Mouse (Mus musculus) layer of hippocampus, adult 6 months (tissue): ENCODE measurements around the gene 4933411K16Rik. TPM values are rescaled to one million over a fixed set of nuclear protein-coding genes. Genes with fewer than 3 reads are reported as not detected.

Experiments used
- long read RNA-seq, 2 experiments: library from polyadenylated mRNA; unstranded; transcript quantifications; one replicate each; pipeline ENCODE4 v2.0.0; 2019 to 2020
- polyA plus RNA-seq: library from polyadenylated mRNA; unstranded; fragments of <200 nt; fragmentation: Nextera tagmentation; gene quantifications from 2 replicates; pipeline ENCODE4 v1.2.3, GENCODE M21; 2021

Gene 4933411K16Rik
- polyA plus RNA-seq, result not detected in 2 replicates
- long read RNA-seq, experiment 1, result 0 reads
- long read RNA-seq, experiment 2, result 0 reads

GRCm38 (mm10) chr19:42051948-42052347 lies at the start of gene 4933411K16Rik:
TSS of gene 4933411K16Rik (plus strand) at chr19:42052248.

DNA sequence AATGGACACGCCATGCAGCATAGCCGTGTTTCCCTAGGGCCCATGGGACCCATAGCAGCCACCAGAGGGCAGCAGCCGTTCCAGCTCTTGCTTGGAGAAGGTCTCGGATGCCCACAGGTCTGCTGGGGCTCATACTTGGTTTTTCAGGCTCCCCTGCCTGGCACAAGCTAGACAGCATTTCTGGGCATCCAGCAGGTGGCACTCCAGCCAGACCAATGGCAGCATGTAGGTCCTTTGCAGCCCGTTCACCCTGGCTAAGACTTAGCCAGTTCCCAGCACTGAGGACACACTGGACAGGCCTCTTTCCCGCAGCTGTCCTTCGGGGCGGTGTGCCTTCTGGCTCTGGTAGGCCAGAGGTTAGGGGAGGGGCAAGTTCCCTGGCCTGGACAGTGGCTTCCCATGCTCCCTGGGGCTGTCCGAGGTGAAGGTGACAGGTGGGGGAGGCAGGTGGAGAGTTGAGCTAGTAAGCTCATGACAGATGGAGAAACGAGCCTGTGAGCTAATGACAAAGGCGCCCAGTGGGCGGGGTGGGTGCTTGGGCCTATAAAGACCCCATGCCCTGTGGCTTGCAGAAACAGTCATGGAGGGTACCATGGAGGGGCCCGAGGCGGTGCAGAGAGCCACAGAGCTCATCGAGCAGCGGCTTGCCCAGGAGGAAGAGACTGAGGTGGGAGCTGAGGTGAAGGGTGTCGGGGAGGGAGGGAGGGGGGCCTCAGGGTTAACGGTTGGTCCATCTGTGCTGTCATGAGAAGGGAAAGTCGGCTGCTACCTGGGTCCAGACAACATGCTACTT lies 16.4 kb upstream of the 4933411K16Rik start, which contains the start of gene Ankrd2:
Gene Ankrd2, plus strand, starts transcription at position 545 of the 793 bp plus-strand sequence.

DNA sequence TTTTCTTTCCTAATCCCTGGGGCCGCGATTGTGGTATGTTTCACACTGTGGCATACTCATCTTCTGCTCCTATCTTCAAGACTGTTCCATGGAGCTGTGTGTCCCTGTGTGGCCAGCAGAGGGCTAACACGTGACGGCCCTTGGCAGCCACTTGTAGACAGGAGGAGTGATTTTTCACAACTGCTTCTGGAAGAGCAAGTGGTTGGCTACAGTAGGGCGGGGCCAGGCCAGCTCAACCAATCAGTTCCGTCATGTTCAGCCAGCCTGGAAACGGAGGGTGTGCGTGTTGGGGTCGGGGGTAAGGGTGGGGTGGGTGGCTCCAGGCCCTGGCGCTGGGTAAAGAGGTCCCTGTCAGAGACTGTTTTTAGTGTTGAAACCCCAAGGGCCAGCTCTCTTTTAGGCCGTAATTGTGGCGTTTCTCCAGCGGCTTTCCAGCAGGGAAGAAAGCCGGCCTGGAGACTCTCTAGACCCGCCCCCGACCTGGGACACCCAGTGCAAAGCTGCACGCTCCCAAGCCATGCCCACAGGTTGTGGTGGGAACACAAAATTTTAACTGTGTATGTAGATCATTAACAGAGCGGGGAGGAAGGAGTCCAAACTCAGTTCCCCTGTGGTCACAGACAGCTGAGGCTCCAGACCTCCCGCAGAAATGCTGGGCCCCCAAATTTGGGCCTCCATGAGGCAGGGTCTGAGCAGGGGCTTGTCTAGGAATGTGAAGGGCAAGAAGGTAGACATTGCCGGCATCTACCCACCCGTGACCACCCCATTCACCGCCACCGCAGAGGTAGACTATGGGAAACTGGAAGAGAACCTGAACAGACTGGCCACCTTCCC lies 6.6 kb upstream of the 4933411K16Rik start, which contains the start of gene Hoga1:
Gene Hoga1, plus strand, starts transcription at position 342 of the 834 bp plus-strand sequence.

DNA sequence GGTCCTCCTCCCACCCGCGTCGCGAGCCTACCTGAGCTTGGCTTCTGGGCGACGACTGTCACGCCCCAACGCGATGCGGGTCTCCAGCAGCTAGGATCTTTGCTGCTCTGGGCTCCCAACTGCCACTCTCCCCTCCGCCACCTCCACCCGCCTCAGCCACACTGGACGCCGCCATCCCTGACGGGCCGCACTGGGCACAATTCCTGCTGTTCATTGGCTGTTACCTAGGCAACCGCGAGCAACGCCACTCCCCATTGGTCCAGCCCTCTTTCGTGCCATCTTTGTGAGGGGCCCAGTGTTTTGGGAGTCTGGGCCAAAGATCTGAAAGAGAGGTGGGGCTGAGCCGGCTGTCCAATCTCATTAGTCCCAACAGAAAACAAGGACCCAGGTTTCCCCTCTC lies 34.1 kb downstream of the 4933411K16Rik start, which contains the start of gene Morn4:
Gene Morn4, minus strand, starts transcription at position 192 of the 400 bp plus-strand sequence.

DNA sequence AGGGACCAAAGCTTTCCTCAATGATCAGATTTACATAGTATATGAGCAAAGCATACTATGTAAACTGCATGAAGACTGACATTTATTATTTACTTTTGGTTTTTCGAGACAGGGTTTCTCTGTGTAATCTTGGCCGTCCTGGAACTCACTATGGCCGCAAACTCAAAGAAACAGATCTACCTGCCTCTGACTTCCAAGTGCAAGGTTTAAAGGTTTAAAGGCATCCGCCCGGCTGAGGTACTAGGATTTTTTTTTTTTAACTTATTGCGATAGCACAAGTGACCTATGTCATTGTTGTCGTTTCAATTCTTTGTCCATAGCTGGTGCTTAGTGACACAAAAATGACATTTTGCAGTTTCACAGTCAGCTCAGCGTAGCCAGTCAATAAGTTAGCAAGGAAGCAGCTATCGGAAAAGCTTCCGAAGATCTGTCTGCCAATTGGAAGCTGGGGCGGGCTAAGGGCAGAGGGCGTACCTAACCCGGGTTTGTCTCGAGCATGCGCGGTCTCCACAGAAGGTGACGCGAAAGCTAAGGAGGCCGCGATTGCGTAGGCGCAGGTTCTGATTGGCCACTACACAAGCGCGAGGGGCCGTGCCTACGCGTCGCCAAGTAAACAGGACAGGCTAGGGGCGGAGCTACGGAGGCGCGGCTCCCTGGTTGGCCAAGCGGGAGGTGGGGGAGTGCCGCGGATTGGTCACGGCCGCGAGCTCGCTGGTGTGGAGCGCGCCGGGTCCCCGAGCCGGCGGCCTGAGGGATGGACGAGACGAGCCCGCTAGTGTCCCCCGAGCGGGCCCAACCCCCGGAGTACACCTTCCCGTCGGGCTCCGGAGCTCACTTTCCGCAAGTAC lies 37.9 kb downstream of the 4933411K16Rik start, which contains the start of gene Pi4k2a:
Gene Pi4k2a, plus strand, starts transcription at position 723 of the 848 bp plus-strand sequence.

Other genes with a start within 250 kb of the 4933411K16Rik start
- gene Frat1, start 222.3 kb upstream of the 4933411K16Rik start, polyA plus RNA-seq, result 51.4 and 67.2 TPM in 2 replicates
- gene Frat2, start 204.1 kb upstream of the 4933411K16Rik start, polyA plus RNA-seq, result 0.55 and 0.67 TPM in 2 replicates
- 12.1 and 13.1 TPM in 2 replicates for gene Rrp12, start 156.1 kb upstream of the 4933411K16Rik start, polyA plus RNA-seq
- gene Pgam1, start 140.3 kb upstream of the 4933411K16Rik start, polyA plus RNA-seq, result 781 and 829 TPM in 2 replicates
- gene Exosc1, start 118.8 kb upstream of the 4933411K16Rik start, polyA plus RNA-seq, result 53.5 and 54.9 TPM in 2 replicates
- gene Zdhhc16, start 118.8 kb upstream of the 4933411K16Rik start, polyA plus RNA-seq, result 30.0 and 30.7 TPM in 2 replicates
- 8.5 and 8.8 TPM in 2 replicates for gene Mms19, start 71.1 kb upstream of the 4933411K16Rik start, polyA plus RNA-seq
- gene Ubtd1, start 70.5 kb upstream of the 4933411K16Rik start, polyA plus RNA-seq, result 3.5 and 4.2 TPM in 2 replicates
- 0.50 and 0.56 TPM in 2 replicates for gene Ankrd2, start 16.2 kb upstream of the 4933411K16Rik start, polyA plus RNA-seq
- gene Hoga1, start 6.6 kb upstream of the 4933411K16Rik start, polyA plus RNA-seq, result 0.73 and 0.92 TPM in 2 replicates
- gene Morn4, start 34.1 kb downstream of the 4933411K16Rik start, polyA plus RNA-seq, result 53.1 and 58.1 TPM in 2 replicates
- gene Pi4k2a, start 38.2 kb downstream of the 4933411K16Rik start, polyA plus RNA-seq, result 8.1 and 8.4 TPM in 2 replicates
- gene Avpi1, start 76.8 kb downstream of the 4933411K16Rik start, polyA plus RNA-seq, result 65.3 and 67.0 TPM in 2 replicates
- 0.60 and 0.89 TPM in 2 replicates for gene Marveld1, start 95.2 kb downstream of the 4933411K16Rik start, polyA plus RNA-seq
- 10.1 and 10.7 TPM in 2 replicates for gene Zfyve27, start 111.7 kb downstream of the 4933411K16Rik start, polyA plus RNA-seq
- 0.28 and 1.5 TPM in 2 replicates for gene Sfrp5, start 150.0 kb downstream of the 4933411K16Rik start, polyA plus RNA-seq
- 105 and 124 TPM in 2 replicates for gene Golga7b, start 195.3 kb downstream of the 4933411K16Rik start, polyA plus RNA-seq